In the genomic region with DNA sequence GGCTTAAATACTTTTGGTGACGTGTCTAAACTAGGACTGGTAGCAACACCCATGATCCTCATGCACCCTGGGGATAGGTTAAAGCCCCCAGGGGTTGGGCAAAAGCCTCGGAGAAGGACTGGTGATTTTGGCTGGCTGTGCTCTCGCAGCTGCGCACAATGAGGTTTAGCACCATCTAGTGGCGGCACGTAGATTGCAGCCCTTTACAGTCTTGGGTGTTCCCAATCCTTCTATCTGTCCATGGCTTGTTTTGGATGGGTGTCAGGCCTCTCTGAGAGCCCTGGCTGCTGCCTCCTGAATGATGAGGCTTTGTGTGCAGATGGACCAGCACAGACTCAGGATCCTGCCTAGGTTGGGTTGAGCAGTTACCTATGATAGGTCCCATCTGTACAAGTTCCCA, we compare ENCODE assay signal across 14 mouse cellular contexts. TPM values are rescaled to one million over a fixed set of nuclear protein-coding genes. Genes with fewer than 3 reads are reported as not detected.
DNase-seq lines count a peak whose midpoint lies in the region; ATAC-seq and TF ChIP-seq lines count a peak whose summit lies in the region.
"Not testable (repeated sequence)": the region's sequence is repeated elsewhere in the genome, so short reads cannot be mapped to it uniquely, and the experiment has no call there.
"Had no signal": no experiment of that assay in that cellular context is flagged by ENCODE, and none has a peak within 500 bp of the region (broad histone marks: within the 10 kb centered on the region; RNA-seq: fewer than 3 reads in every experiment).

No protein-coding gene starts in this region.

- not testable (repeated sequence) for H3K4me3 ChIP-seq in liver, postnatal 0 days (ENCODE audit: low read depth, low read length)

- TF ChIP-seq CTCF in liver, postnatal 0 days (IDR thresholded peaks at IDR 0.05; ENCODE audit: low read depth) = peak; percentile 31

- ATAC-seq in liver, postnatal 0 days = not testable (repeated sequence)

- not testable (repeated sequence) for H3K9ac ChIP-seq in liver, postnatal 0 days (replicated peaks)

- H3K4me1 ChIP-seq in liver, postnatal 0 days (ENCODE audit: insufficient read depth) = not testable (repeated sequence)

- not testable (repeated sequence) for TF ChIP-seq EP300 in liver, postnatal 0 days (IDR thresholded peaks at IDR 0.05; ENCODE audit: low read depth)

- H3K27me3 ChIP-seq in liver, postnatal 0 days (ENCODE audit: insufficient read depth, low read length) = not testable (repeated sequence)

- not testable (repeated sequence) for H3K4me2 ChIP-seq in liver, postnatal 0 days (ENCODE audit: low read depth, low read length)

- H3K27ac ChIP-seq in liver, postnatal 0 days (ENCODE audit: low read depth) = not testable (repeated sequence)

- 15% methylated on average over 2 of the region's 6 CpGs for WGBS in liver, postnatal 0 days (ENCODE audit: insufficient replicate concordance)

- H3K36me3 ChIP-seq in liver, postnatal 0 days (replicated peaks; ENCODE audit: insufficient read depth, low read length) = not testable (repeated sequence)

- H3K9me3 ChIP-seq in liver, postnatal 0 days (ENCODE audit: low read length) = not testable (repeated sequence)

- DNase-seq in adrenal gland, adult 2 months = peak; percentile 6
- DNase-seq in cerebellum, postnatal 25 days = peak; percentile 18 to 72
- peak; percentile 8 to 57 for DNase-seq in frontal cortex, postnatal 36 days (ENCODE audit: low spot score in 2 of 2)
- peak; percentile 29 for DNase-seq in heart, postnatal 4 days
- DNase-seq in layer of hippocampus, adult 11-12 months (ENCODE audit: low spot score) = peak; percentile 62
- DNase-seq in liver, postnatal 0 days = not testable (repeated sequence)
- peak; percentile 33 for DNase-seq in right cerebral cortex, adult 18-20 months
- peak; percentile 52 for DNase-seq in thymus, postnatal 4 days

RNA-seq across cellular contexts. Expression of a gene that starts 43.1 kb away (rescaled TPM):
- not detected for total RNA-seq in adrenal gland, adult 2 months (2021)
- polyA plus RNA-seq in adrenal gland, adult 2 months (2012; rRNA removed) = not detected in 2 replicates
- total RNA-seq in heart, postnatal 4 days (2021) = under 1 TPM in 1 of 2 experiments, not detected in 1; 0.11 TPM
- polyA plus RNA-seq in liver, postnatal 0 days (2015; fragmentation: Nextera tagmentation; extraction: Ambion mirVana) = not detected in 2 replicates
- polyA plus RNA-seq: embryonic facial prominence, embryonic 12.5 days; forebrain, embryonic 12.5 days; hindbrain, embryonic 12.5 days; kidney, embryonic 14.5 days; liver, embryonic 13.5 days; thymus, postnatal 0 days had no signal
